Mouse (Mus musculus) mouse trophoblast stem cell (cell line): ENCODE results near the gene Sel1l2.
"Not testable (repeated sequence)": the region's sequence is repeated elsewhere in the genome, so short reads cannot be mapped to it uniquely, and the experiment has no call there.

ENCODE experiments used
- in situ Hi-C, 2 experiments: fragments of 300-500 bp; cut with MseI, MboI; formaldehyde crosslinking; loops; 2 replicates in 1 of 2; 3 replicates in 1 of 2; pipeline ENCODE4 v1.15.1; 2025

Sel1l2 gene

GRCm38 (mm10) chr2:140215415-140215814 lies 174.1 kb downstream of the Sel1l2 start:
- in situ Hi-C loops = no loop called here

GRCm38 (mm10) chr2:140214519-140215027 lies 174.9 kb downstream of the Sel1l2 start:
- in situ Hi-C loops = no loop called here

GRCm38 (mm10) chr2:140203756-140204155 lies 185.8 kb downstream of the Sel1l2 start:
- in situ Hi-C loops = no loop called here

GRCm38 (mm10) chr2:140202573-140202972 lies 186.9 kb downstream of the Sel1l2 start:
- in situ Hi-C loops = no loop called here

GRCm38 (mm10) chr2:140200713-140201112 lies 188.8 kb downstream of the Sel1l2 start:
- in situ Hi-C loops = no loop called here

GRCm38 (mm10) chr2:140185685-140186210 lies 203.8 kb downstream of the Sel1l2 start:
- in situ Hi-C loops = not testable (repeated sequence)
